Mouse (Mus musculus): ENCODE measurements around the gene Ahdc1. TPM values are rescaled to one million over a fixed set of nuclear protein-coding genes. Genes with fewer than 3 reads are reported as not detected.
A peak's percentile ranks its signal among the peaks of the same experiment; 100 is the strongest.

Ahdc1 gene
- polyA plus RNA-seq, 1 experiment from 2014 or later, result 10.1 TPM

GRCm38 (mm10) chr4:132974904-132975303 is 36.2 kb upstream of the Ahdc1 start:
- Histone ChIP-seq H3K4me2 (peak overlapping the region; percentile 54), H3K36me3 (no peaks in the 10 kb centered on the region), H3K4me3 (replicated peaks) (peak overlapping the region; percentile 28), H3K9me3 (replicated peaks) (no peaks in the 10 kb centered on the region), H3K4me1 (peaks cover 45% of the 10 kb centered on the region), H3K27ac (peak overlapping the region; percentile 51; the same call in 1 of the 2 replicates), H3K9ac (0 out of 2 replicates have a peak overlapping the region, but pooled peaks have one; percentile 23), H3K27me3 (peaks cover 37% of the 10 kb centered on the region)
- no peak for ATAC-seq (replicated peaks; ENCODE audit: low FRiP score)
- WGBS, result 4% methylated on average over 15 of the region's 15 CpGs

- peaks cover 45% of the 10 kb centered on the region for H3K4me1 ChIP-seq
- no peaks in the 10 kb centered on the region for H3K36me3 ChIP-seq
- H3K27me3 ChIP-seq, result peaks cover 37% of the 10 kb centered on the region
- 57% methylated on average over 3 of the region's 3 CpGs for WGBS
- no peak overlapping the region for H3K9ac ChIP-seq
- no peak overlapping the region for H3K4me3 ChIP-seq (replicated peaks)
- H3K27ac ChIP-seq, result no peak overlapping the region
- no peak for ATAC-seq (replicated peaks; ENCODE audit: low FRiP score)
- H3K9me3 ChIP-seq (replicated peaks), result no peaks in the 10 kb centered on the region
- H3K4me2 ChIP-seq, result no peak overlapping the region
Observed at GRCm38 (mm10) chr4:132975791-132976190, 35.3 kb upstream of the Ahdc1 start.

- H3K36me3 ChIP-seq, result no peaks in the 10 kb centered on the region
- no peak overlapping the region for H3K4me2 ChIP-seq
- H3K4me1 ChIP-seq, result peaks cover 45% of the 10 kb centered on the region
- peak; percentile 16; the same call in 1 of the 2 replicates for ATAC-seq (replicated peaks; ENCODE audit: low FRiP score)
- no peaks in the 10 kb centered on the region for H3K9me3 ChIP-seq (replicated peaks)
- H3K9ac ChIP-seq, result no peak overlapping the region
- WGBS, result 37% methylated on average over 6 of the region's 6 CpGs
- H3K27me3 ChIP-seq, result peaks cover 38% of the 10 kb centered on the region
- peak overlapping the region; percentile 1; the same call in 1 of the 2 replicates for H3K27ac ChIP-seq
- H3K4me3 ChIP-seq (replicated peaks), result no peak overlapping the region
Observed at GRCm38 (mm10) chr4:132976729-132977128, 34.3 kb upstream of the Ahdc1 start.

- Histone ChIP-seq H3K4me3 (replicated peaks) (no peak overlapping the region), H3K36me3 (no peaks in the 10 kb centered on the region), H3K9me3 (replicated peaks) (no peaks in the 10 kb centered on the region), H3K9ac (no peak overlapping the region), H3K27ac (no peak overlapping the region), H3K4me1 (peaks cover 45% of the 10 kb centered on the region), H3K4me2 (no peak overlapping the region), H3K27me3 (peaks cover 41% of the 10 kb centered on the region)
- WGBS, result 33% methylated on average over 5 of the region's 5 CpGs
- ATAC-seq (replicated peaks; ENCODE audit: low FRiP score), result no peak
Observed at GRCm38 (mm10) chr4:132977597-132977996, 33.5 kb upstream of the Ahdc1 start.

GRCm38 (mm10) chr4:132979186-132979585 is 31.9 kb upstream of the Ahdc1 start:
- Histone ChIP-seq H3K9me3 (replicated peaks) (no peaks in the 10 kb centered on the region), H3K4me3 (replicated peaks) (no peak overlapping the region), H3K36me3 (no peaks in the 10 kb centered on the region), H3K4me2 (no peak overlapping the region), H3K9ac (no peak overlapping the region), H3K4me1 (peaks cover 43% of the 10 kb centered on the region), H3K27ac (no peak overlapping the region), H3K27me3 (peaks cover 28% of the 10 kb centered on the region)
- 60% methylated on average over 2 of the region's 2 CpGs for WGBS
- no peak for ATAC-seq (replicated peaks; ENCODE audit: low FRiP score)

GRCm38 (mm10) chr4:132981621-132982020 is 29.4 kb upstream of the Ahdc1 start:
- no peak overlapping the region for H3K4me2 ChIP-seq
- H3K27ac ChIP-seq, result no peak overlapping the region
- no peak overlapping the region for H3K9ac ChIP-seq
- H3K9me3 ChIP-seq (replicated peaks), result no peaks in the 10 kb centered on the region
- H3K36me3 ChIP-seq, result no peaks in the 10 kb centered on the region
- WGBS, result 81% methylated on average over 6 of the region's 6 CpGs
- peaks cover 37% of the 10 kb centered on the region for H3K4me1 ChIP-seq
- H3K4me3 ChIP-seq (replicated peaks), result no peak overlapping the region
- H3K27me3 ChIP-seq, result peaks cover 7% of the 10 kb centered on the region; the same call in 1 of the 2 replicates
- no peak for ATAC-seq (replicated peaks; ENCODE audit: low FRiP score)

- Histone ChIP-seq H3K9me3 (replicated peaks) (no peaks in the 10 kb centered on the region), H3K36me3 (no peaks in the 10 kb centered on the region), H3K4me1 (peaks cover 25% of the 10 kb centered on the region), H3K27ac (peak overlapping the region; percentile 45), H3K4me2 (no peak overlapping the region), H3K9ac (no peak overlapping the region), H3K4me3 (replicated peaks) (no peak overlapping the region), H3K27me3 (0 out of 2 replicates have a peak, but pooled peaks cover 4% of the 10 kb centered on the region)
- WGBS, result 48% methylated on average over 6 of the region's 6 CpGs
- 0 out of 2 replicates have a peak, but pooled peaks have one; percentile 25 for ATAC-seq (replicated peaks; ENCODE audit: low FRiP score)
Observed at GRCm38 (mm10) chr4:132982999-132983398, 28.1 kb upstream of the Ahdc1 start.

- no peak overlapping the region for H3K4me3 ChIP-seq (replicated peaks)
- no peak for ATAC-seq (replicated peaks; ENCODE audit: low FRiP score)
- H3K9ac ChIP-seq, result no peak overlapping the region
- H3K27me3 ChIP-seq, result 0 out of 2 replicates have a peak, but pooled peaks cover 4% of the 10 kb centered on the region
- no peak overlapping the region for H3K4me2 ChIP-seq
- peaks cover 25% of the 10 kb centered on the region for H3K4me1 ChIP-seq
- H3K9me3 ChIP-seq (replicated peaks), result no peaks in the 10 kb centered on the region
- WGBS, result 57% methylated on average over 7 of the region's 7 CpGs
- peak overlapping the region; percentile 74 for H3K27ac ChIP-seq
- H3K36me3 ChIP-seq, result no peaks in the 10 kb centered on the region
Observed at GRCm38 (mm10) chr4:132983664-132984512, 27.2 kb upstream of the Ahdc1 start.

GRCm38 (mm10) chr4:132988581-132989355 is 22.3 kb upstream of the Ahdc1 start:
- WGBS, result 87% methylated on average over 6 of the region's 6 CpGs
- no peak for ATAC-seq (replicated peaks; ENCODE audit: low FRiP score)

GRCm38 (mm10) chr4:132993553-132993952 is 17.5 kb upstream of the Ahdc1 start:
- no peak overlapping the region for H3K9ac ChIP-seq
- no peaks in the 10 kb centered on the region for H3K9me3 ChIP-seq (replicated peaks)
- WGBS, result 69% methylated on average over 4 of the region's 4 CpGs
- peaks cover 11% of the 10 kb centered on the region; the same call in 1 of the 2 replicates for H3K4me1 ChIP-seq
- H3K27ac ChIP-seq, result no peak overlapping the region
- no peak overlapping the region for H3K4me3 ChIP-seq (replicated peaks)
- no peak for ATAC-seq (replicated peaks; ENCODE audit: low FRiP score)
- no peaks in the 10 kb centered on the region for H3K27me3 ChIP-seq
- H3K36me3 ChIP-seq, result no peaks in the 10 kb centered on the region
- H3K4me2 ChIP-seq, result no peak overlapping the region

More at GRCm38 (mm10) chr4:132988581-132989355, 22.3 kb upstream of the Ahdc1 start:
- no peaks in the 10 kb centered on the region for H3K27me3 ChIP-seq
- no peak overlapping the region for H3K4me2 ChIP-seq
- peaks cover 19% of the 10 kb centered on the region for H3K4me1 ChIP-seq
- H3K36me3 ChIP-seq, result no peaks in the 10 kb centered on the region
- no peaks in the 10 kb centered on the region for H3K9me3 ChIP-seq (replicated peaks)
- H3K27ac ChIP-seq, result no peak overlapping the region
- no peak overlapping the region for H3K9ac ChIP-seq
- no peak overlapping the region for H3K4me3 ChIP-seq (replicated peaks)

GRCm38 (mm10) chr4:132997469-132998237 is 13.4 kb upstream of the Ahdc1 start:
- no peak overlapping the region for H3K4me3 ChIP-seq (replicated peaks)
- H3K9ac ChIP-seq, result no peak overlapping the region
- WGBS, result 41% methylated on average over 14 of the region's 14 CpGs
- no peaks in the 10 kb centered on the region for H3K9me3 ChIP-seq (replicated peaks)
- 0 out of 2 replicates have a peak, but pooled peaks cover 2% of the 10 kb centered on the region for H3K27me3 ChIP-seq
- H3K4me2 ChIP-seq, result peak overlapping the region; percentile 16; the same call in 1 of the 2 replicates
- ATAC-seq (replicated peaks; ENCODE audit: low FRiP score), result no peak; the same call in 1 of the 2 replicates
- no peaks in the 10 kb centered on the region for H3K36me3 ChIP-seq
- H3K4me1 ChIP-seq, result peaks cover 11% of the 10 kb centered on the region
- H3K27ac ChIP-seq, result no peak overlapping the region

Measured in kidney, embryonic 15.5 days (tissue).